ENCODE assay signal across 21 mouse cellular contexts in the genomic region with DNA sequence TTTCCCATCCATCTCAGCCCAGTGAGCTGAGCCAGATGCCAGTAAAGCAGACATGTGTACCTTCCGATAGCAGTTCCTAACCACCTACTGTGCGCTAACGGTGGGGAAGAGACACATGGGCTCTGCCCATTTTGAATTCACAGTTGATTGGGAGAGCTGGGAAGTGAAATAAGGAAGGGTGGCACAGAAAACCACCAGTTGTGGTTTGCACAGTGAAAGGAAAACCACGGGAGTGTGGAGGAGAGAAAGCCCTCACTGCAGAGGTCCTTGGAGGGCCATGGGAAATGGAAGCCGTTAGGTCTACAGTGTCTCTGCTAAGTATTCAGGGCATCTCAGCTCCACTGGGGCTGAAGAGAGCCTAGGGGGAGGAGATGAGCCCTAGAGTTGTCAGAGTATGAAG.
DNase-seq lines count a peak whose midpoint lies in the region; ATAC-seq and TF ChIP-seq lines count a peak whose summit lies in the region.
"Had no signal": no experiment of that assay in that cellular context is flagged by ENCODE, and none has a peak within 500 bp of the region (broad histone marks: within the 10 kb centered on the region; RNA-seq: fewer than 3 reads in every experiment).

No protein-coding gene starts in this region.

- peak overlapping the region; percentile 20; the same call in 1 of the 2 replicates for H3K27ac ChIP-seq in heart, adult 2 months
- H3K27ac ChIP-seq in neural tube, embryonic 15.5 days (replicated peaks): peak overlapping the region; percentile 51; the same call in 1 of the 2 replicates
- peak overlapping the region; percentile 77 for H3K27ac ChIP-seq in limb, embryonic 12.5 days
- H3K27ac ChIP-seq: forebrain, embryonic 10.5 days; hindbrain, postnatal 0 days; midbrain, embryonic 12.5 days; neural tube, embryonic 12.5 days had no signal

- H3K4me1 ChIP-seq in heart, adult 2 months (ENCODE audit: control insufficient read depth, insufficient read depth, low read length): no peaks in the 10 kb centered on the region
- H3K4me1 ChIP-seq in neural tube, embryonic 15.5 days: peaks cover 46% of the 10 kb centered on the region
- peaks cover 59% of the 10 kb centered on the region for H3K4me1 ChIP-seq in limb, embryonic 12.5 days (replicated peaks)

- ATAC-seq in neural tube, embryonic 15.5 days (ENCODE audit: low FRiP score): no peak
- no peak for ATAC-seq in limb, embryonic 12.5 days (ENCODE audit: insufficient number of reproducible peaks, insufficient read depth, low FRiP score, low TSS enrichment, low read depth)
- ATAC-seq in cerebellum, adult (ENCODE audit: insufficient number of reproducible peaks, low FRiP score, low TSS enrichment): no peak
- ATAC-seq: forebrain, postnatal 0 days; hindbrain, postnatal 0 days had no signal

- no peak for TF ChIP-seq POLR2A in heart, adult 2 months (IDR thresholded peaks at IDR 0.05; ENCODE audit: insufficient read depth, low read depth, low read length)
- TF ChIP-seq POLR2A in myocyte (IDR thresholded peaks at IDR 0.05; ENCODE audit: insufficient read length, low read depth): no peak

- no peaks in the 10 kb centered on the region for H3K36me3 ChIP-seq in heart, adult 2 months (ENCODE audit: control insufficient read depth, insufficient read depth, low read length)
- no peaks in the 10 kb centered on the region for H3K36me3 ChIP-seq in neural tube, embryonic 15.5 days
- H3K36me3 ChIP-seq in limb, embryonic 12.5 days: no peaks in the 10 kb centered on the region
- no peaks in the 10 kb centered on the region for H3K36me3 ChIP-seq in myocyte (ENCODE audit: control insufficient read depth, insufficient read depth)
- H3K36me3 ChIP-seq: forebrain, embryonic 10.5 days; midbrain, embryonic 12.5 days; neural tube, embryonic 12.5 days had no signal

- H3K4me3 ChIP-seq in heart, adult 2 months: no peak overlapping the region
- no peak overlapping the region for H3K4me3 ChIP-seq in neural tube, embryonic 15.5 days (replicated peaks)
- H3K4me3 ChIP-seq in limb, embryonic 12.5 days (replicated peaks): no peak overlapping the region
- H3K4me3 ChIP-seq in myocyte: no peak overlapping the region
- H3K4me3 ChIP-seq: forebrain, embryonic 10.5 days; midbrain, embryonic 12.5 days; neural tube, embryonic 12.5 days had no signal

- H3K27me3 ChIP-seq in heart, adult 2 months (ENCODE audit: control insufficient read depth, insufficient read depth, low read length): no peaks in the 10 kb centered on the region
- H3K27me3 ChIP-seq in neural tube, embryonic 15.5 days (replicated peaks): no peaks in the 10 kb centered on the region; the same call in 1 of the 2 replicates
- H3K27me3 ChIP-seq in limb, embryonic 12.5 days: peaks cover 36% of the 10 kb centered on the region
- no peaks in the 10 kb centered on the region for H3K27me3 ChIP-seq in myocyte (ENCODE audit: control insufficient read depth, insufficient read depth, insufficient read length)
- H3K27me3 ChIP-seq: neural tube, embryonic 12.5 days had no signal

- no peak overlapping the region for H3K9ac ChIP-seq in heart, adult 2 months (ENCODE audit: low read depth, low read length)
- H3K9ac ChIP-seq in neural tube, embryonic 15.5 days (replicated peaks): no peak overlapping the region
- H3K9ac ChIP-seq in limb, embryonic 12.5 days (replicated peaks): no peak overlapping the region
- H3K9ac ChIP-seq: forebrain, postnatal 0 days; midbrain, embryonic 12.5 days; neural tube, embryonic 12.5 days had no signal

- no peaks in the 10 kb centered on the region for H3K79me2 ChIP-seq in heart, adult 2 months (replicated peaks; ENCODE audit: control insufficient read depth, insufficient read depth, low read length)
- no peaks in the 10 kb centered on the region for H3K79me2 ChIP-seq in myocyte (ENCODE audit: control insufficient read depth, insufficient read depth)

- intact Hi-C loops in heart, adult 2 months (cut with DNase I): no loop called here
- intact Hi-C loops in heart, postnatal 14 days (cut with DNase I): no loop called here

- TF ChIP-seq EP300 in heart, adult 2 months (IDR thresholded peaks at IDR 0.05; ENCODE audit: insufficient read depth, low read depth, low read length): no peak

- 58% methylated on average over 5 of the region's 5 CpGs for WGBS in heart, adult 2 months
- WGBS in neural tube, embryonic 15.5 days: 59% methylated on average over 5 of the region's 5 CpGs
- 55% methylated on average over 5 of the region's 5 CpGs for WGBS in limb, embryonic 12.5 days

- H3K4me2 ChIP-seq in neural tube, embryonic 15.5 days: no peak overlapping the region
- no peak overlapping the region for H3K4me2 ChIP-seq in limb, embryonic 12.5 days
- H3K4me2 ChIP-seq in myocyte (ENCODE audit: low read depth): peak overlapping the region; percentile 42
- H3K4me2 ChIP-seq: midbrain, embryonic 12.5 days; neural tube, embryonic 12.5 days had no signal

- H3K9me3 ChIP-seq in neural tube, embryonic 15.5 days (replicated peaks): no peaks in the 10 kb centered on the region
- H3K9me3 ChIP-seq in limb, embryonic 12.5 days: no peaks in the 10 kb centered on the region
- H3K9me3 ChIP-seq: forebrain, embryonic 10.5 days; midbrain, embryonic 12.5 days; neural tube, embryonic 12.5 days had no signal

- no peak for DNase-seq in heart, adult 2 months
- no peak for DNase-seq in heart, postnatal 14 days
- no peak for DNase-seq in neural tube, embryonic 10.5 days (ENCODE audit: extremely low spot score, low spot score)
- no peak for DNase-seq in spleen, postnatal 36 days (ENCODE audit: low spot score in 2 of 2)
- DNase-seq: adrenal gland, postnatal 10 days; cerebellum, adult 2 months; cerebellum, postnatal 25 days; forebrain, postnatal 0 days; gastrocnemius, postnatal 25 days; kidney, adult 18-20 months; kidney, postnatal 25 days; retina, postnatal 1 day; right cerebral cortex, postnatal 25 days had no signal

- no peak for TF ChIP-seq CTCF in heart, adult 2 months (IDR thresholded peaks at IDR 0.05)

- no peak overlapping the region for H3ac ChIP-seq in myocyte (ENCODE audit: control insufficient read depth, insufficient read length)

TF ChIP-seq in myocyte, 11 proteins besides CTCF, POLR2A, EP300 and RAD21:
- no peak for TF ChIP-seq TCF12 (IDR thresholded peaks at IDR 0.05; ENCODE audit: insufficient read depth, poor library complexity, severe bottlenecking)
- no peak for TF ChIP-seq USF1 (IDR thresholded peaks at IDR 0.05; ENCODE audit: low read depth)
- no peak for TF ChIP-seq REST (IDR thresholded peaks at IDR 0.05; ENCODE audit: insufficient read depth, insufficient read length)
- TF ChIP-seq TCF3 (IDR thresholded peaks at IDR 0.05; ENCODE audit: insufficient read length, low read depth): no peak
- TF ChIP-seq CEBPB (IDR thresholded peaks at IDR 0.05; ENCODE audit: insufficient read depth, poor library complexity, severe bottlenecking): no peak
- TF ChIP-seq SRF (IDR thresholded peaks at IDR 0.05; ENCODE audit: control insufficient read depth, insufficient read length, low read depth): no peak
- TF ChIP-seq E2F4 (IDR thresholded peaks at IDR 0.05; ENCODE audit: insufficient read depth): no peak

Comparison
In these comparisons a context has a peak if more than half of its experiments do, and no peak if none do; other contexts are left out.
1. H3K27ac ChIP-seq: peak in every context shown above with its lines; median percentile 77 in limb, embryonic 12.5 days; 51 in neural tube, embryonic 15.5 days; 20 in heart, adult 2 months.